Mouse (Mus musculus) neural tube, embryonic 10.5 days (tissue): ENCODE results near the gene Abraxas2.

Experiments used
- DNase-seq: peaks from one replicate; pipeline ENCODE4 v3.0.0-alpha.2; 2017; ENCODE audit warnings: low spot score; ENCODE audit errors: extremely low spot score

The Abraxas2 gene

GRCm38 (mm10) chr7:132853361-132853760 lies 5.7 kb upstream of the Abraxas2 start:
- no peak for DNase-seq

GRCm38 (mm10) chr7:132853946-132854345 lies 5.1 kb upstream of the Abraxas2 start:
- DNase-seq, result no peak

- no peak for DNase-seq
Measured at GRCm38 (mm10) chr7:132856083-132856482, 2.9 kb upstream of the Abraxas2 start.

GRCm38 (mm10) chr7:132858043-132858608 lies 899 bp upstream of the Abraxas2 start:
- no peak for DNase-seq

GRCm38 (mm10) chr7:132866316-132866715 lies 7.3 kb downstream of the Abraxas2 start:
- DNase-seq, result no peak

DNA sequence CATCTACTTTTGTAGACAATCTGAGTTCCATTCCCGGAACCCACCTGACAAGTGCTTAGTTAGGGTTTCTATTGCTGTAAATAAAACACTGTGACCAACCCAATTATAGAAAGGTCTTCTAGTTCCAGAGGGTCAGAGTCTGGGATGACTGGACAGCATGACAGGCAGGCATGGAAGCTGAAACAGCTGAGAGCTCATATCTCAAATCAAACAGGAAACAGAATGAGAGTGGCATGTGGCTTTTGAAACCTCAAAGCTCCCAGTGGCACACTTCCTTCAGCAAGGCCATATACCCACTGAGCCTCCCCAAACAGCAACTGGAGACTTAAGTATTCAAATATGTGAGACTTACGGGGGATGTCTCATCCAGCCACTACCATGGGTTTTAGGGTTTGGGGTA lies 14.0 kb downstream of the Abraxas2 start:
- DNase-seq, result no peak

GRCm38 (mm10) chr7:132875391-132876086 lies 16.5 kb downstream of the Abraxas2 start:
- DNase-seq, result no peak

GRCm38 (mm10) chr7:132880276-132880675 lies 21.3 kb downstream of the Abraxas2 start:
- no peak for DNase-seq

- no peak for DNase-seq
Measured at GRCm38 (mm10) chr7:132882343-132882742, 23.3 kb downstream of the Abraxas2 start.

GRCm38 (mm10) chr7:132884031-132884430 lies 25.0 kb downstream of the Abraxas2 start:
- no peak for DNase-seq

GRCm38 (mm10) chr7:132887019-132887804 lies 28.2 kb downstream of the Abraxas2 start:
- DNase-seq, result no peak

DNA sequence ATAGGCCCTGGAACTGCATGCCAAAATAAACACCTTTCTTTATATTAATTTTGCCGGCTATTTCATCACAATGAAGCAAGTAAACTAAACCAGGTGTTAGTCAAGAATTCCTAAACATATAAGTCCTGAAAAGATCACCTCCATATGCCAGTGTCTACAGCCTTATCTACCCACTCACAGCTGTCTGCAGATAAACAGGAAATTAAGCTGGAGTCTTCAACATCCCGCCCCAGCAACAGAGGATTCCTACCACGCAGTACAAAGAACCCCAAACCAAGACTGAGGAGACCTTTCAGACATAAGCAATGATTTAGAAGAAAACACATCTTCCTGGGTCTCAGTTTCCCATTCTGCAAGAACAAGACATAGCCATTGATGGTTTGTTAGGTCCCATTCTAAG lies 29.0 kb downstream of the Abraxas2 start:
- no peak for DNase-seq

GRCm38 (mm10) chr7:132888518-132889249 lies 29.7 kb downstream of the Abraxas2 start:
- DNase-seq, result no peak

DNA sequence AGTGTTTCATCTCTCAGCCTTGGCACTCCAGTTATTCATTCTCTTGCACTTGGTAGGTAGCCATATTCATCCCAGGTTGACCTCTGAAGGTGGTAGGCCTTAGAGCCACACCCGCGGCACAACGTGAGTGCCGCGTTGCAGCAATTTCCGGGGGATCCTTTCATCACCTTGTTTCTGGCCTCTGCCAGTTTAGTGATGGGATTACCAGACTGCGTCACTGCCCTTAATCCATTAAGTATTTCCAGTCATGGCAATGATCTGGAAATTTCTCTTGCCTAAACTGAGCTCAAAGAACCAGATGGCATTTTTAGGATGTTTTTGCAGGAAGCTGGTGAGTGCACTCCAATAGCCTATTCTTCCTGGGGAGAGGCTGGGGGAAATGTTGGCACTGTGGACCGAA lies 30.7 kb downstream of the Abraxas2 start:
- no peak for DNase-seq

DNA sequence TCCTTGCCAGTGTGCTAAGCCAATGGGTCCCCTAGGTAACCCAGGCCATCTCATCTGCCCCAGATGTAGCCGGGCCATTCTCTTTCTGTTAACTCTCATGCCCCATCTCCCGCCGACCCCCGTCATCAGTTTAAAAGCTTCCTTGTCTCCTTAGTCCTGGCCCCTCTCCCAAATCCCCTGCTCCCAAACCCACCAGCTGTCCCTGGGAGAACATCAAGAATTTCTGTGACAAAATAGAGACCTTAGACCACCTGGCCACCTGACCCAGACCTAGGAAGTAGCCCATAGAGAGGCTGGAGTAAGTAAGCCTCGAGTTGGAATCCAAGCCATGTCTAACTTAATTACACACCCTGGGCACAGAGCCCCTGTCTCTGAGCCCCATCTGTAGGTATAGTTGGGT lies 31.2 kb downstream of the Abraxas2 start:
- DNase-seq, result no peak

DNA sequence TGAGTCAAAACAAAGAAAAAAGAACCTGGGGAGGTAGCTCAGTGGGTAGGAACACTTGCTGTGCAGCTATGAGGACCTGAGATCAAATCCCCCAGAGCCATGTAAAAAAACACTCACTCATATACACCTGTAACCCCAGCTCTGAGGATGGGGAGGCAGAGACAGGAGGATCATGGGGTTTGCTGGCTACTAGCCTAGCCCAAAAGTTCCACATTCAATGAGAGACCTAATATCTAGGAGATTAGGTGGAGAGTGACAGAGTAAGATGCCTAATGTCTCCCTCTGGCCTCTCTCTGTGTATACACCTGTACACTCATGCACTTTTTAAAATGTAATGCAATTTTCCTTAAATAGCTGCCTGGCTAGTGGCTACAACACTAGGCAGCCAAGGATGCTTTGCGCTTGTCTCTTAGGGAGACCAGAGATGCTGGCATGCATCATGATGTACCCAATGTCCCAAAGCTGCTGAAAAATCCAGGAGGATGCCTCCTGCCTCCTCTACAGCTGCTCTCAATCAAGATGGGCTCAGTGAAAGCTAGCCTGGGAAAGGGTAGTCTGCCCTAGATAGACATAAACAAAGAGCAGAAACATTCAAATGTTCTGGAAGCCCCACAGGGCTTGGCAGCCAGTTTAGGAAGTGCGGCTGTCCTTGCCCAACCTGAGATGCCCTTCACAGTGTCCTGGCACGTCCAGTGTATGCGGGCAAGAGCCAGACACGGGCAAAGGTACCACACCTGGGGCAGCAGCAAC lies 32.7 kb downstream of the Abraxas2 start:
- DNase-seq, result no peak

GRCm38 (mm10) chr7:132892311-132892661 lies 33.3 kb downstream of the Abraxas2 start:
- DNase-seq, result no peak

GRCm38 (mm10) chr7:132892806-132893205 lies 33.8 kb downstream of the Abraxas2 start:
- DNase-seq, result no peak

DNA sequence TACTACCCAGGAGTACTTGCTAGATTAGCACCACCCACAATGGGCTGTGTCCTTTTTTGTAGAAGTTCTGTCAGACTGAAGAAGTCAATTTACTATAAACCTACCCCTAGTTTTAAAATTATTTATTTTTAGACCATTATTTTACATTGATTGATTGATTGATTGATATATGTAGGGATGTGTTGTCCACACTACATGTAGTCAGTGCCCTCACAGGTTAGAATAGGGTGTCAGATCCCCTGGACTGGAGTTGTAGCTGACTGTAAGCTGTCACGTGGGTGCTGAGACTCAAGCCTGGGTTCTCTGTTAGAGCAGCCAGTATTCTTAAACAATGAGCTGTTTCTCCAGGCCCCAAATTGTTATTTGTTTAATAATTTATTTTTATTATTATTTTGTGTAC lies 34.3 kb downstream of the Abraxas2 start:
- DNase-seq, result no peak

GRCm38 (mm10) chr7:132894841-132895555 lies 36.0 kb downstream of the Abraxas2 start:
- DNase-seq, result no peak
